Mouse (Mus musculus) hindbrain, embryonic 16.5 days (tissue): ENCODE measurements around the gene Cyp4f13. TPM values are rescaled to one million over a fixed set of nuclear protein-coding genes. Genes with fewer than 3 reads are reported as not detected.

ENCODE experiments used
- ATAC-seq: fragments of 200-750 bp; cut with Nextera tagmentation; 2 replicates; pipeline ENCODE4 v1.8.0; 2017; ENCODE audit warnings: moderate TSS enrichment, moderate library complexity
- H3K27ac ChIP-seq: fragments of 300-500 bp; sonication (generic); 2 replicates; pipeline ENCODE4 v1.5.1; 2014; ENCODE audit warnings: low read depth, mild to moderate bottlenecking, control low read depth, low read length, moderate library complexity
- H3K27me3 ChIP-seq: fragments of 300-500 bp; sonication (generic); replicated peaks from 2 replicates; pipeline ENCODE4 v1.6.1; 2014; ENCODE audit warnings: low read length; ENCODE audit not compliant: control insufficient read depth, insufficient read depth
- H3K36me3 ChIP-seq: fragments of 300-500 bp; sonication (generic); 2 replicates; pipeline ENCODE4 v1.6.1; 2014; ENCODE audit warnings: mild to moderate bottlenecking, low read length, moderate library complexity, mixed read lengths; ENCODE audit not compliant: control insufficient read depth, insufficient read depth
- H3K4me1 ChIP-seq: fragments of 300-500 bp; sonication (generic); 2 replicates; pipeline ENCODE4 v1.6.1; 2014; ENCODE audit warnings: low read depth, low read length; ENCODE audit not compliant: control insufficient read depth, insufficient read depth
- H3K4me2 ChIP-seq: fragments of 300-500 bp; sonication (generic); 2 replicates; pipeline ENCODE4 v1.6.1; 2014; ENCODE audit warnings: mild to moderate bottlenecking, low read length, control low read depth, moderate library complexity
- H3K4me3 ChIP-seq: fragments of 300-500 bp; sonication (generic); 2 replicates; pipeline ENCODE4 v1.5.1; 2014; ENCODE audit warnings: mild to moderate bottlenecking, low read length, control low read depth, moderate library complexity
- H3K9ac ChIP-seq: fragments of 300-500 bp; sonication (generic); 2 replicates; pipeline ENCODE4 v1.6.1; 2014; ENCODE audit warnings: low read depth, mild to moderate bottlenecking, control low read depth, low read length, moderate library complexity
- H3K9me3 ChIP-seq: fragments of 300-500 bp; sonication (generic); 2 replicates; pipeline ENCODE4 v1.6.1; 2014; ENCODE audit warnings: mild to moderate bottlenecking, low read length, moderate library complexity; ENCODE audit not compliant: control insufficient read depth
- WGBS: fragments of 180-500 bp; shearing (Covaris S2); extraction: QIAGEN DNeasy Blood & Tissue Kit; methylation state at CpG from one replicate; pipeline ENCODE4 v1.1.7; 2014; 5-methylcytosine and 5-hydroxymethylcytosine counted together
- polyA plus RNA-seq: library from polyadenylated mRNA; unstranded; fragments of >200 nt; fragmentation: Nextera tagmentation; extraction: Ambion mirVana; gene quantifications from 2 replicates; pipeline ENCODE4 v1.2.1, GENCODE M21; 2015

The Cyp4f13 gene
- polyA plus RNA-seq, 1 experiment from 2014 or later = 8.8 TPM

GRCm38 (mm10) chr17:32919123-32919522 lies 28.1 kb downstream of the Cyp4f13 start:
- no peak overlapping the region for H3K27ac ChIP-seq
- no peak overlapping the region for H3K4me3 ChIP-seq
- ATAC-seq = no peak
- H3K4me1 ChIP-seq = no peaks in the 10 kb centered on the region
- H3K9me3 ChIP-seq = peaks cover 3% of the 10 kb centered on the region; the same call in 1 of the 2 replicates
- no peaks in the 10 kb centered on the region for H3K27me3 ChIP-seq
- H3K36me3 ChIP-seq = no peaks in the 10 kb centered on the region
- no peak overlapping the region for H3K4me2 ChIP-seq
- WGBS = 91% methylated on average over 2 of the region's 2 CpGs
- no peak overlapping the region for H3K9ac ChIP-seq

DNA sequence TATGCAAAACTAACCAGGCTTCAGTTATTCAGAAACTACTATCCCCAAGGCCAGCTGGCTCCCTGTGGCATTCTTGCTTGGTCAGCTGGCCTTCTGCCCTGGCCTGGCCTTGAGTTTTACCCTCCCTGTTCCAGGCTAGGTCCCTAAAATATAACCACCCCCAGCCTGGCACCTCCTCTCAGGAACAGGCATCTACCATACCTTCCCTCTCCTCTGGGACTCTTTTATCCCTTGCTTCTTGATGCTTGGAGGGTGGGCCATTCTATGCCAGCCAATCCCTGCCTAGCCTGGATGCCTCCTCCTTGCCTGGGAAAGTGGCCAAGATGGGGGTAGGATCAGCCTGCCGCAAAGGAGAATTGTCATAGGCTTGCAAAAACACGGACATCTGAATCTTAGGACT lies 30.1 kb downstream of the Cyp4f13 start, which contains the start of gene Cyp4f14:
TSS of gene Cyp4f14 (minus strand) at position 212 of the 400 bp plus-strand sequence.
- Histone ChIP-seq H3K4me3 (no peak within 1 kb of the TSS), H3K4me1 (no peaks in the 10 kb centered on the region), H3K9me3 (peaks cover 3% of the 10 kb centered on the region; the same call in 1 of the 2 replicates), H3K4me2 (no peak within 1 kb of the TSS), H3K36me3 (no peaks in the 10 kb centered on the region), H3K27me3 (no peaks in the 10 kb centered on the region), H3K9ac (no peak within 1 kb of the TSS), H3K27ac (no peak within 1 kb of the TSS)
- 54% methylated on average over 2 of the region's 2 CpGs for WGBS
- no peak for ATAC-seq

- 89% methylated on average over 1 of the region's 1 CpGs for WGBS
- Histone ChIP-seq H3K27ac (no peak overlapping the region), H3K36me3 (no peaks in the 10 kb centered on the region), H3K9ac (no peak overlapping the region), H3K4me1 (no peaks in the 10 kb centered on the region), H3K4me2 (no peak overlapping the region), H3K9me3 (no peaks in the 10 kb centered on the region), H3K4me3 (no peak overlapping the region), H3K27me3 (no peaks in the 10 kb centered on the region; the same call in 1 of the 2 replicates)
- ATAC-seq = no peak
Measured at GRCm38 (mm10) chr17:32916075-32916474, 31.1 kb downstream of the Cyp4f13 start.

DNA sequence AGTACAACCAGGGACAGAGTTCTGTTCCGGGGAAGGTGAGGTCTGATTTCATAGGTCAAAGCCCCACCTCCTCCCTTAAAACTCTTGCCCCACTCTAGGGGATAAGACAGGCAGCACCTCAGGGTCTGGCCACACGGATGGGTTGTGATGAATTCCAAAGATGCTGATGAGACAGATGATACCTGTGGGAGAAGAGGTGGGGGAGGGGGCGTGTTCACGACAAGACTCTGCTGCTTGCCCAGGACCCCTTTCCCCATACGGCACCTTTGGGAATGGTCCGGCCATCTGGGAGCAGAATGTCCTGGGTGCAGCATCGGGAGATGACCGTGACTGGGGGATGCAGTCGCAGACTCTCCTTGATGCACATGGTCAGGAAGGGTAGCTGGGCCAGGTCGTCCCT lies 41.0 kb downstream of the Cyp4f13 start:
- Histone ChIP-seq H3K36me3 (no peaks in the 10 kb centered on the region), H3K9me3 (no peaks in the 10 kb centered on the region), H3K27me3 (peaks cover 2% of the 10 kb centered on the region; the same call in 1 of the 2 replicates), H3K9ac (no peak overlapping the region), H3K4me1 (no peaks in the 10 kb centered on the region), H3K4me2 (no peak overlapping the region), H3K4me3 (no peak overlapping the region), H3K27ac (no peak overlapping the region)
- WGBS = 81% methylated on average over 10 of the region's 10 CpGs
- ATAC-seq = no peak

DNA sequence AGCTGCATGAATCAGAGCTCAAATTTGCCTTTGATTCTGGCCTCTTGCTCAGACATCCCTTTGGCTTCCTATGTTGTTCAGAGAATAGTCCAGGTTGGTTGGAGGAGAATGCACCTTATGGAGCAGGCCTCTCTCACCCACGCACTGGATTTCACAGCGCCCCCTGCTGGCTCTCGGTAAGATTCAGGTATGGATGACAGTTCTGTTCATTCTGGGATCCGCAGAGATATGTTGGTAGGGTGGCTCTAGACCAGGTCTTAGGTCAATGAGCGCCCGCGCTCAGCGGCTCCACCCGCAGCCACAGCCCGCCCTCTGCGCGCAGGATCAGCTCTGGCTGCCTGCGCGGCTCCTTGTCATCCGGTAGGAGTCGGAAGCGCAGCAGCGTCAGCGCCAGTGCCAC lies 42.0 kb downstream of the Cyp4f13 start:
- Histone ChIP-seq H3K27ac (no peak overlapping the region), H3K9ac (peak overlapping the region; percentile 53), H3K4me1 (no peaks in the 10 kb centered on the region), H3K36me3 (no peaks in the 10 kb centered on the region), H3K27me3 (peaks cover 2% of the 10 kb centered on the region; the same call in 1 of the 2 replicates), H3K4me3 (peak overlapping the region; percentile 29), H3K4me2 (peak overlapping the region; percentile 60), H3K9me3 (no peaks in the 10 kb centered on the region)
- ATAC-seq = peak; percentile 68; the same call in 1 of the 2 replicates
- WGBS = 16% methylated on average over 19 of the region's 19 CpGs

- Histone ChIP-seq H3K4me3 (no peak overlapping the region), H3K36me3 (no peaks in the 10 kb centered on the region), H3K9me3 (no peaks in the 10 kb centered on the region), H3K4me2 (no peak overlapping the region), H3K9ac (no peak overlapping the region), H3K27me3 (peaks cover 2% of the 10 kb centered on the region; the same call in 1 of the 2 replicates), H3K27ac (no peak overlapping the region), H3K4me1 (no peaks in the 10 kb centered on the region)
- WGBS = 67% methylated on average over 2 of the region's 2 CpGs
- no peak for ATAC-seq
Measured at GRCm38 (mm10) chr17:32904414-32904813, 42.8 kb downstream of the Cyp4f13 start.

GRCm38 (mm10) chr17:32901751-32902525 lies 45.3 kb downstream of the Cyp4f13 start:
- Histone ChIP-seq H3K36me3 (no peaks in the 10 kb centered on the region), H3K4me2 (no peak overlapping the region), H3K9me3 (no peaks in the 10 kb centered on the region), H3K4me1 (no peaks in the 10 kb centered on the region), H3K4me3 (no peak overlapping the region), H3K27me3 (no peaks in the 10 kb centered on the region), H3K9ac (no peak overlapping the region), H3K27ac (no peak overlapping the region)
- no peak for ATAC-seq
- 79% methylated on average over 1 of the region's 1 CpGs for whole genome bisulfite sequencing

- Histone ChIP-seq H3K36me3 (no peaks in the 10 kb centered on the region), H3K4me3 (no peak overlapping the region), H3K9me3 (no peaks in the 10 kb centered on the region), H3K27ac (no peak overlapping the region), H3K4me1 (peaks cover 3% of the 10 kb centered on the region), H3K27me3 (no peaks in the 10 kb centered on the region), H3K9ac (no peak overlapping the region), H3K4me2 (no peak overlapping the region)
- ATAC-seq = no peak
- 90% methylated on average over 4 of the region's 4 CpGs for WGBS
Measured at GRCm38 (mm10) chr17:32895421-32895820, 51.8 kb downstream of the Cyp4f13 start.

GRCm38 (mm10) chr17:32893901-32894300 lies 53.3 kb downstream of the Cyp4f13 start:
- H3K4me1 ChIP-seq = peaks cover 11% of the 10 kb centered on the region
- H3K27ac ChIP-seq = no peak overlapping the region
- H3K4me2 ChIP-seq = no peak overlapping the region
- H3K27me3 ChIP-seq = no peaks in the 10 kb centered on the region
- H3K36me3 ChIP-seq = no peaks in the 10 kb centered on the region
- H3K9ac ChIP-seq = no peak overlapping the region
- no peaks in the 10 kb centered on the region for H3K9me3 ChIP-seq
- WGBS = 89% methylated on average over 3 of the region's 3 CpGs
- ATAC-seq = no peak
- no peak overlapping the region for H3K4me3 ChIP-seq
